Mouse (Mus musculus): ENCODE data around the gene Nyx.
"Not testable (repeated sequence)": the region's sequence is repeated elsewhere in the genome, so short reads cannot be mapped to it uniquely, and the experiment has no call there.

Nyx gene

DNA sequence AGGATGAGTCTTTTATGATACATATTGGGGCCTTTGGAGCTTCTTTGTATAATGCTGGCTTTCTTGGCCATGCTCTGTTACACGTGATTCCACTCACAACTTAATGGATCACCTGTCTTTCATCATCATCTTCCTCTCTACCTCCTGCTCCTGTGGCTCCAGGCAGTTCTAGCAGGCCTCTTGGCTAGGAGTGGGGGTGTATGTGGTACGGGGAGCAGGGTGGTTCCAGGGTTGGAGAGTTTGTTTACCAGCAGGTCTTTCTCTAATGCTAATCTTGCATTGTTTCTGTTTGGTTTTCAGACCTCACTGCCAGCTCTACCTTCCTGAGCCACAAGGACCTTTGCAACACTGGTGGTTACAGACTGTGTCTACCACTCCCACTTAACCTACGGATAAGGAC, at the start of gene Nyx:
Gene Nyx (plus strand): TSS at position 301 of the 400 bp plus-strand sequence.
- DNase-seq (ENCODE audit: low read depth in 2 of 2, low spot score in 2 of 2) = no peak

DNA sequence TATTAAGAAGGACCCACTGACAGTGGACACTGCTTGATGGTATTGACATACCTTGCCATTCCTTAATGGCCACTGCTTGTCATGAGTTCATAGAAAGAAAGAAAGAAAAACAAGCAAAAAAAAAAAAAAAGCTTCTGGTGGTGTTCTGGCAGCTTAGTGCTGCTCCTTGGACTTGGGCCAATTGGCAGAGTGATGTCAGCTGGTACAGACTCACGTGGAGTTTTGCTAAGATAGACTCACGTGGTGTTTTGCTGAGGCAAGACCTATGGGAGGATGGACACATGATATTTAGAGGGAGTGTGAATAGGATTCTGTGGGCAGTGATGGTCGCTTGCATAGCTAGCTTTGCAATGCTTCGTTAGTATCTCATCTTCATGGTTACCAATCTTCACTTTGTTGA, 43.9 kb upstream of the Nyx start:
- DNase-seq (ENCODE audit: low read depth in 2 of 2, low spot score in 2 of 2) = no peak

DNA sequence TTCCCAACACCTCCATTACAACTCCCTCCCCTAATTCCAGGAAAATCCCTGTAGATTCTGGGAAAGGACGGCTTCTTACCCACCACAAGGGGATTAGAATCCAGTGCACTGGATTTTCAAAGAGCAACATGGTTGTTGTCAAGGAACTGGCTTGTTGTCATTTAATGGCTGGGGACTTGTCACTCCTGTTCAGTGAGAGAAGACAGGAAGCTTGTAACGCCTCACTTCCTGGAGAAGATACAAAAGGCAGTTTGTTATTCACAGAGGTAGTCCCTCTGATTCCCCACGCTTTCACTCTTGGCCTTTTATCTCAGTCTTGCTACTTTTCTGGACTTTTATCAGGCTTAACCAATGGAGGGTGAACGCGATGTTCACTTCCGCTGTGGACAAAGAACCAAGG, 34.5 kb upstream of the Nyx start:
- DNase-seq (ENCODE audit: low read depth in 2 of 2, low spot score in 2 of 2) = peak; percentile 1

DNA sequence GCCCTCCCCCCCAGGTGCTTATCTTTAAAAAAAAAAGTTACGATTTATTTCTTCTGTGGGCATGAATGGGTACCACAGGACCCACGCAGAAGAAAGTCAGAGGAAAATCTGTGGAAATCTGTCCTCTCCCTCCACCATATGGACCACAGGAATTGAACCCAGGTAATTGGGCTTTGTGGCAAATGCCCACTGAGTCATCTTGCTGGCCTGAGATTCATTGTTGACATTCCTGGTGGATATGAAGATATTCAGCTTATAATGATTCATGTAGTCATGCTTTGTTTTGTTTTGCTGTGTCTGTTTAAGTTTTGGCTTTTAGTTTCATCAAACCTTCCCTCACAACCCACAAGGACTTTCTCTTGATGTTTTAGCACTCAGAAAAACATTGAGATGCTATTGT, 29.9 kb upstream of the Nyx start:
- not testable (repeated sequence) for DNase-seq (ENCODE audit: low read depth in 2 of 2, low spot score in 2 of 2)

DNA sequence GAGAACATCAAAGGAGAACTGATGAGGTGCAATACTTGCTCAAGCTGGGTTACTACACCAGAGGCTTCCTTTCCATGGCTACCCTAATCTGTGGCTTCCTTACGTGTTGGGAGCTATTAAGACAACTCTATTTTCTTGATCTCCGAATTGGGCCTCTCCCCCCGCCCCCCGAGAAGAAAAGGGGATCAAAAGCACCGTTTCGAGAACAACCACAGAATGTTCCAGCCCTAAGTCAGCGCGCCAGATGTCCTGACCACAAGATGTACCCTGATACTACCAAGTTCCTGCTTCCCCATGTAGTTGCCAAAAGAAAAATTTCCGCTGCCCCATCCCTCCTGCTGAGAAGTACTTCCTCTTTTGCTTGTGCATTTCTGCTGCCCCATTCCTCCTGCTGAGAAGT, 9.4 kb upstream of the Nyx start:
- peak in 1 of 2 experiments; percentile 3 for DNase-seq (ENCODE audit: low read depth in 2 of 2, low spot score in 2 of 2)

DNA sequence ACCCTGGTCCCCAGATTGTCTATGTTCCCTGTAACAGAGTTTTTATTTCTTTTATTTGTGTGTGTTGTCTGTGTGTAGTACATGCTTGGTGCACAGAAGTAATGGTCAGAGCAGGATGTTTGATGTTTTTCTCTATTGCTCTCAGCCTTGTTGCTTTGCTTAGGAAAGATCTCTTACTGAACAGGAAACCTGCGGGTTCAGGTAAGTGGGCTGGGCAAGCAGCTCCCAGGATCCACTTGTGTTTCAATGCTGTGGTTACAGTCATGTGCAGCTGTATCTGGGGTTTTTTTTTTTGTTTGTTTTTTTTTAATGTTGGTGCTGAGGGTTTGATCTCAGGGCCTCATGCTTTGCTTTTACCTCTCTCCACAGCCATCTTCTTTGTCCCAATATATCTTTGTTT, 7.1 kb upstream of the Nyx start:
- no peak for DNase-seq (ENCODE audit: low read depth in 2 of 2, low spot score in 2 of 2)

DNA sequence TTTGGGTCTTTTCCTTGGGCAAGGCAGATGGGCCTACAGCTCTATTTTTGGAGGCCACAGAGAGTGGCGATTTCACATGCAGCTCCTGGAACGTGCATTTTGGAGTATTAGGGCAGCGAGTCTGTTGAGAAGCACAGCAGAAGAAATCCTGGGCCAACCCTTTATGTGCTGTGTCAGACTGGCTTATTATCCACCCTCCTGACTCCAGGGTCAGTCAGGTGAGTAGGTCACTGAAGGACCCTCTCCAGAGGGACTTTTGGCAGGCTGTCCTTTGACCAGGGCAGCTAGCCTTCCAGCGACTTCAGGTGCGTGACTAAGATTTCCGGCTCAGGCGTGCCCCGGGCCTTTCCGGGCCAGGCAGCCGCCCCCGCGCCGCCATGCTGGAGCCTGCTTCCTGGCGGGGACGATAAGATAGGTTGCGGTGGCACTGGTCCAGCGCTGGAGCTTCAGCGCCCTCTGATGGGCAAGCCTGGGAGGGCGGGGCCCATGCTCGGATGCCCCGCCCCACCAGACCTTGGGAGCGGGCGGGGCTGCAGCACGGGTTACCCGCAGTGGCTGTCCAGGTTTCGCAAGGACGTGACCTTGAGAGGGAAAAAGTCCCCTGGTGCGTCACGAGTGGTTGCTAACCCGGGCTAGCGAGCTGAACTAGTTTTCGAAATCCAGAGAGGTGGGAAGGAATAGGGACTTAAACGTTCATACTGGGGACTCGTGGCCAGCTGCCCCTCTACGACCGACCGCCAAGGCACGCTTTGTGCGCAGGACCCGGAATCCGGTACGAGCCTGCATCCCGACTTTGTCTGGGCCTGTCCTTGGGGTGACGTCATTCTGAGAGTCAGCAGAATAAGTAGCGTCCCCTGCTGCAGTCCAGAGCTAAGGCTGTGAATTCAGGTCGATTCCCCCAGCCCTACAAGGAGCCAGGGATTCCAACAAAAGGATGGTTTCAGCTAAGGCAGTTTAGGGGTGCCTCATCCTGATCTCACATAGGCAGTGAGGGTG, 4.3 kb upstream of the Nyx start:
- DNase-seq (ENCODE audit: low read depth in 2 of 2, low spot score in 2 of 2) = peak; percentile 85 to 86

DNA sequence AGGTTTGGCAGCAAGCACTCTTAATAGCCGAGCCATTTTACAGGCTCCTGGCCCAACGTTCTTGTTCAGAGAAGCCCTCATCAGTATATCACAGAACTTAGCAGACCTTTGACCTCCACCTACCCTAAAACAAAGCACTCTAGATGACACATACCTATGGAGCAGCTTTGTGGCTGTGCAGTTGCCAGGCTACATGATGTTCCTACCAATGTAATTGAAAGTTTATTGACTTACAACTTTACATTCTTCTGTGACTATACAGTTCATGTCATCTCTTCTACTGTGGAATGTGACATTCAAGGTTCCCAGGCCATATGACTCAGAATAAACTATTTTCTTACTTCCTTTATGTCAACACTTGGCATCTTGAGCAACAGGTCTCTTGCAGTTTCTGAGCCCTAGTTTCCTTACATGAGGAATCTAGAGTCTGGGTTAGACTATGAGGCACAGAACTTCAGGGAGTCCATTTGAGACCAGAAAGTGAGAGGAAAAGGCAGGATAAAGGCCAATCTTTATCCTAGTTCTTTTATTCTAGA, 2.9 kb upstream of the Nyx start:
- DNase-seq (ENCODE audit: low read depth in 2 of 2, low spot score in 2 of 2) = no peak

DNA sequence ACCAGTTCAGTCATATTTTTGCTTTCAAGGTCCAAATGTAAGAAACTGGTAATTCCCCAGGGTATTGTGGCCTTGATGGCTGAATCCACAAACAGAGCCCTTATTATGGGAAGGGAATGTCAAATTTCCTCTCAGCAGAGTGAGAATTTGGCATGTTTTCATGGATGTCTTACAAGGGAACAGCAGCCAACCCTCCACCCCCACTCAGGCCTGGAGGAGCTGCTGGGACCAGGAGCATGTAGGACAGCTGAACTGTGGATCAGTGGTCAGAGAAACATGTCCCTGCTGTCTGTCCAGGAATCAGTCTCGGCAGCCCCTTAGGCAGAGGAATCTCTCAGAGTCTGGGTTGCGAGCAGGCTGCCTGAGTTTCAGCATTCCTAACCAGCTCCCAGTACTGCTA, 771 bp downstream of the Nyx start:
- no peak for DNase-seq (ENCODE audit: low read depth in 2 of 2, low spot score in 2 of 2)

DNA sequence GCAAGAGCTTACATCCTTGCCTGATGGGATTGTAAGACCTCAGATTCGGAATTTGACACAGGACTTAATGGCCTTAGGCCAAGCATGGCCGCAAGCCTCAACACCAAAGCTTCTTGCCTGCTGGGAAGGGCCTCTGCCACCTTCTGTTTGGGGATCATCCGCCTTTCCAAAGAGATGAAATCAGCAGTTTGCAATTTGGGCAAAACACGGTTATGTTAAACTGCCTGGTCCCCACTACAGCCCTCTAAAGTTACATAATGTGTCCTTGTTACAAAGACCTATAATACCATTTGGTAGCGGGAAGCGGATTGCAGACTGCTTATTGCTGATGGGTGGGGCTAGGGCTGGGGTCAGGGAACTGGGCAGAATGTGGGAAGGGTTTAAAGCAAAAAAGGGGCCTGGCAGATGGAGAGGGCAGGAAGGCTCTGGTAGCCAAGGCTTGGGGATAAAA, 1.2 kb downstream of the Nyx start:
- DNase-seq (ENCODE audit: low read depth in 2 of 2, low spot score in 2 of 2) = no peak

DNA sequence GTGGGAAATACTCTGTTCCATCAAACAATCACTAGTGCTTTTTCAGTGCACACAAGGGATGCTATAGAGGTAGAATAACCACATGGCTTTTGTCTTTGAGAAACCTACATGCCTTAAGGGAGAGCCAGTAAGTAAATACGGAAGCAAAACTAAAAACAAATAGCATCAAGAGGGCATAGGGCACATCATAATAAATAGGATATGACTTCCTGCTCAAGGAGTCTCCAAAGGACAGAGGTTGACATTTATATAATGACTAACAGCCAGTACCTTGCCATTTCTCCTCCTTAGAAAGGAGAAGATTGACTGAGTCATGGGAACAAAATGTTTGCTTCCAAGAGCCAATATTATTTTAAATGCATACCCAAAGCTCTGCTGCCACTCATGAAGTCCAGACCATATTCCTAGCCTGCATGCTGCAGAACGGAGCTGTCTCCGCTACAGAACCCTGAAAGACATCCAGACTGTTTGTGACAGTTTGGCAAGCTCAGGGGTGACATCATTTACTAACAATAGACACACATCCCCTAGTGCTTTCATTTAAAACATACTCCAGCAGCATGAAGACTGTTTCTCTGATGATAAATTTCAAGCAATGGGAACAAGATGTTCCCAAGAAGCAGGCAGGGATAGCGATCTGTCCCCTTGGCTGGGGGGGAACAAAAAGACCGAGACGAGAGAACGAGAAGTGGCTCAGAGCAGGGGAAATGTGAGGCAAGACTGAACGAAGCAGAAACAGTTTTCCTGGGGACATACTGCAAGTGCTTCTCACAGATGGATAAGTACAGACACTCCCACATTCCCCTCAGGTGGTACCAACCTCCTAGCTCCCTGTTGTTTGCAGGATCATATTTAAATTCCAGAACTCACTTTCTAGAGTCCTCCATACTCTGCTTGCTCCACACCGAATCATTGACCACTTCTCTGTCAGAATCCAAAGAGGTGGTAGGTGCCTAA, 3.5 kb downstream of the Nyx start:
- no peak for DNase-seq (ENCODE audit: low read depth in 2 of 2, low spot score in 2 of 2)

DNA sequence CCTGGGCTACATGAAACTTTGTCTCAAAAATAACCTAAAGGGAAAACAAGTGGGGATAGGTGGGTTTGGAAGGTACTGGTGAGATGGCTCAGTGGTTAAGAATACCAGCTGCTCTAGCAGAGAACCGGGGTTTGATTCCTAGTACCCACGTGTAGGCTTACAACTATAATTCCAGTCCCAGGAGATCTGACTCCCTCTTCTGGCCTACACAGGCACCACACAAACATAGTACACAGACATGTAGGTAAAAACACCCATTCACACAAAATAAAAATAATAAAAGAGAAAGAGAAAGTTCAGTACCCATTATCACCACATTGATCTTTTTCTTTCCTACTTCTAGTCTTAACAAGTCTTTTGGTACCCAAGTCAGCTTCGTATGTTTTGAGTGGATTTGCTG, 6.0 kb downstream of the Nyx start:
- DNase-seq (ENCODE audit: low read depth in 2 of 2, low spot score in 2 of 2) = no peak

DNA sequence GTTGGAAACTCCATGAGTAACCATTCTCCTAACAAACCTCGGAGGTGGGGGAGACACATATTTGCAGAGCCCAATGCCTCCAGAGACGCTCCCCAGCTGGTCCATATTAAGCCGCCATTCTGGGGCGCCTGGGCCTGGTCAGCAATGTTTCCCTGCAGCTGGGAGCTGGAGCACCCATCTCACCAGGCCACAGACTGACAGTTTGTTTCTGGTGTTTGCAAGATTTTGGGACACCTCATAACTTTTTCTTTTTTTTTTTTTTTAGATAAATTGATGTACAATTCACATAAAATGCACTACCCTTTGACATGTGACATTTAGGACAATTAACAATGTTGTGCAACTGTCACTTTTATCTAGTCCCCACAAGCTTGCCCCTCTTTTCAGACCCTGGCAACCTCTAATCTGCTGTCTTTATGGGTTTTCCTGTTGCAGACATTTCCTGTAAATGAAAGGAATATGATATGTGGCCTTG, 6.9 kb downstream of the Nyx start:
- DNase-seq (ENCODE audit: low read depth in 2 of 2, low spot score in 2 of 2) = no peak

DNA sequence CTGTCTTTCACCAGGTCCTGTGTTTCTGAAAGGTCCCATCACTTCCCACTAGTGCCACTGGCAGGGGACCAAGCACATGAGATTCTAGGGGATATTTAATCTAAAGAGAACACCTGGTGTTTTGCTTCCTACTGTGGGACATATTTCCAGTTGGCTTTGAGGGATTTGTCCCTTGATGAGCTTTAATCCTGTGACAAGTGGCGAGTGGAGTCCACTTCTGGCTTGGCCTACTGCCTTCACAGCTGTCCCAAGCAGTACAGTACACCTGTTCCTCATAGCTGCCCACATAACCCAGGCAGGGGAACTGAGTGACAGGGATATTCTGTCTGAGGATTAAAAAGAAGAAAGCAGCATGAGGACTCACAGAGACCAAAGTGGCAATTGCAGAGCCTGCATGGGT, 9.5 kb downstream of the Nyx start:
- no peak for DNase-seq (ENCODE audit: low read depth in 2 of 2, low spot score in 2 of 2)

DNA sequence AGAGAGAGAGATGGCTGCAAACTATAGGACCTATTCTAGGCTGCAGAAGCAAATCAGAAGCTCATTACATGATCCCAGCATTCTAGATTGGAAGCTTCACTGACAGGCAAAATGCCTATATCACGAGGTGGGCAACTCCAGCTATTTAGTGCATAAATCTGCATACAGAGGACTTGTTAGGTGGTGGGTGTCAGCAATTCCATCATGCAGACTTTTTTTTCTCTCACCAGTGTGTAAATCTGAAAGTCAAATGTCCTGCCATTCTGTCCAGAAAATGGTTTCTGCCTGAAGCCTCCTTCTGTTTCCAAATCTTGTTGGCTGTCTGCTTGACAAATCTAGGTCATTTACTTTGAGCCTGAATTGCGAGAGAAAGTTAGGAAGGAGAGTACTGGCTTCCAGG, 11.7 kb downstream of the Nyx start:
- DNase-seq (ENCODE audit: low read depth in 2 of 2, low spot score in 2 of 2) = no peak

DNA sequence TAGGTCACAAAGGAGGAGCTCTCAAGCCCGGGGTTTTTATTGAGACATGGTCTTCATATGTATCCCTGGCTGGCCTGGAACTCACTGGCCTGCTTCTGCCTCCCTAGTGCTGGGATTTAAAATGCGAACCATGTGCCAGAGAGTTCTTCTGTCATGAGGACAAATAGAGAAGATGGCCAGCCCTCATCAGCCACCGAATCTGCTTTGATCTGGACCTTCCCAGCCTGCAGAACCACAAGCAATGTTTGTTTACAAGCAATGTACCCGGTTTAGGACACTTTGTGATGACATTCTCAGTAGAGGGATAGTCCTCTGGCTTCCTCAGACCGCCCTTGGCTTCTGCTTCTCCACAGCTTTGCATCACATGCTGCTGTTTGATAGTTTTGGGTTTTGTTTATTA, 12.4 kb downstream of the Nyx start:
- no peak for DNase-seq (ENCODE audit: low read depth in 2 of 2, low spot score in 2 of 2)

DNA sequence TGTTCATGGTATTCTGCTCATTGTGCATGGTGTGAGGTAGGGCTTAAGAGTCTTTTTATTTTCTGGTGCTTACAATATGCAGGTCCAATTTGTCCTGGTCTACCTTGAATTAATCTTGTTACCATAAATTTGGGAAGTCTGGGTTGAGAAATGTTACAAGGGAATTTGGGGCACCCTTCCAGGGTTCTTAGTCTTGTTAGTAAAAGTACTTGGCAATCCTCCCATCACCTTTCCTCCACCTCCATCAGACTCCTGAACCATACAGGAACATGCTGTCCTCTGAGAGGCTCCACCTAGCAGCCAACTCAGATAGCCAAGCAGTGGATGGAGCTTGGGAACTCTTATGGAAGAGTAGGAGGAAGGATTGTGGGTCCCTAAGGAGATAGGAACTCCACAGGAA, 13.7 kb downstream of the Nyx start:
- no peak for DNase-seq (ENCODE audit: low read depth in 2 of 2, low spot score in 2 of 2)

DNA sequence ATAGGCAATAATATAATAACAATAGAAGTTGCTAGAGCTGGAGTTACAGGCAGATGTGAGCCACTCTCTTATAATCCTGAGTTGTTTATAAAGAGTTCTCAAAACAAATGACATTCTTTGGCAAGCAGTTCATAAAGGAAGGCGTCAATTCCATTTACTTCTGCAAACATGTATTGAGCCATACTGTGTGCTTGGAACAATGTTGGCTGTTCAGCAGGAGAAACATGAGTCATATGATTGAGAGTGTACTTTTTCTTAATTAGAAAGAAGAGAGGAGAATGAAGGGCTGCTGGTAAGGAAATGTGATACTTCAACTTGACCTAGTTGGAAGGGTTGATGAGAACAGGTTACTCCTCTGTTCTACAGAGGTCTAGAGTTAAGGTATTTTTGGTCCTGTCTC, 16.7 kb downstream of the Nyx start:
- no peak for DNase-seq (ENCODE audit: low read depth in 2 of 2, low spot score in 2 of 2)

DNA sequence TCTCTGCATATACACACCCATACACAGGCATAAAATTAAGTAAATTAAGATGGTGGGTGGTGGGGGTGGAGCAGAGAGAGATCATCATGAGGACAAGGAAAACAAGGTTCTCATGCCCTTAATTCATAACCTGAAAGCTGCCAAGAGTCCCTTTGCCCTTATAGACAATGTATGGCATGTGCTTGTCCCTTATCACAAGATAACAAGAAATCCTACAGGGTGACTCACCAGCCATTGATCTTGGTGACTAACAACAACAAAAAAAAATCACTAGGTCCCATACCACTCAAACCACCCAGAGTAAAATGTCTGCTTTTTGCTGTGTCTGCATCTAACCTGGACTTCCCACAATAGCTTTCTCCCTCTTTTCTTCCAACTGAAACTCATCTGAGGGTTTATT, 18.5 kb downstream of the Nyx start:
- DNase-seq (ENCODE audit: low read depth in 2 of 2, low spot score in 2 of 2) = no peak

DNA sequence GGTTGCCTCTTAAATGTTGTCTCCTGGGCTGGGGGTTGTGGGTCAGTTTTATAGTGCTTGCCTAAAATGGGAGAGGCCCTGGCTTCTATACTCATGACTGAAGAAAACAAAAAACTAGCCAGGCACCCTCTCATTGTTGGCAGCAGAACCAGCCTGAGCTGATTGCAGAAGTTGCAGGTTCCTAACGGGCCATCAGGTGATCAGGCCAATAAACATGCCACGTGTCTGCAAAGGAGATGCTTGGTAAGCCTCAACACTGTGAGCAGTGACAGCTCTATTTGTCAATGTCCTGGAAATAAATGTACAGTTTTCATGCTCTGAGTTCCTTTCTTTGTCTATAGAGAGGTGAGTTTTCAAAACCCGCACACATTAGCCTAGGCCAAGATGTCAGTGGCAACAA, 23.1 kb downstream of the Nyx start:
- no peak for DNase-seq (ENCODE audit: low read depth in 2 of 2, low spot score in 2 of 2)

DNA sequence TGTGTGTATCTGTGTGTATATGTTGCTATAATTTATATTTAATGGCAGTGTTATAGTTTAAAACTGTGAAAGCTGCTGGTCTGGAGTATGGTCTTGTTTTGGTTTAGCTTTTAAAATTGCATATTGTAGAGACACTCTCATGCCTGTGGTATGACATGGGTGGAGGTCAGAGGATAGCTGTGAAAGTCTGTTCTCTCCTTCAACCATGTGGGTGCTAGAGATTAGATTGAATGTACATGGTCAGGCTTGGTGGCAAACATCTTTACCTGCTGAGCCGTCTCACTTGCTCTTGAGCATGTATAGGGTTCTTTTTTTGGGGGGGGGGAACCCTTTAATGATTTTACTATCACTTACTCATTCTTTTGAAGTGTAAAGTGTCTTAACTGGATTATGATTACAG, 23.9 kb downstream of the Nyx start:
- DNase-seq (ENCODE audit: low read depth in 2 of 2, low spot score in 2 of 2) = no peak
